Mouse (Mus musculus): Measurements from ENCODE around the gene Peg10. TPM values are rescaled to one million over a fixed set of nuclear protein-coding genes. Genes with fewer than 3 reads are reported as not detected.

Gene Peg10
- polyA plus RNA-seq, 2 experiments, result 3.0 to 13.0 TPM

DNA sequence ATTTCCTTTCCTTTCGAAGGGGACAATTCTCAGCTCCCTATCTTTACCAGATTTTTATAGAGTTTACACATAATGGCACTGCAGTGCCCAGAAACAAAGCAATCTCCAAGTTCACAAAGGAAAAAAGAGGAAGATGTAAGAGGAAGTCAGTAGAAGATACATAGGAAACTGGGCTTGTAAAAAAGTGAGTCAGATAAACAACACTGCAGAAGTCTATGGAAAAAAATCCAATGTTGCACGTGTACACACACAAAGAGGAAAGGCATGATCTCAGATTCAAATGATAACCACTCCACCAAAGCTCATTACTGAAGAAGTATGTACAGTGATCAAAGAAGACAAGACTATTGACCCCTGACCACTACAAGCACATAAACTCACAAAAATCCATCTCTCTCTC lies 51.3 kb downstream of the Peg10 start:
- no peak overlapping the region for H3K4me2 ChIP-seq (ENCODE audit: low read depth)
- H3K4me1 ChIP-seq (replicated peaks; ENCODE audit: control insufficient read depth in 2 of 2, insufficient read depth in 2 of 2, low read length in 1 of 2), result no peaks in the 10 kb centered on the region; a peak in 1 of 4 replicates
- ATAC-seq (ENCODE audit: insufficient read depth) (no peak), DNase-seq (ENCODE audit: low read depth in 3 of 3, low spot score in 3 of 3) (no peak)
- H3K27me3 ChIP-seq (ENCODE audit: control insufficient read depth, insufficient read depth, low read length), result no peaks in the 10 kb centered on the region
- no peak overlapping the region for H3K4me3 ChIP-seq (ENCODE audit: insufficient read depth in 1 of 2, low read depth in 2 of 2, low read length in 2 of 2)
- H3K27ac ChIP-seq, result no peak overlapping the region
- 11% methylated on average over 2 of the region's 2 CpGs for WGBS (ENCODE audit: insufficient replicate concordance)
- TF ChIP-seq EP300 (IDR thresholded peaks at IDR 0.05; ENCODE audit: low read depth) (no peak), CTCF (IDR thresholded peaks at IDR 0.05; ENCODE audit: low read depth) (no peak)
- H3K9ac ChIP-seq (replicated peaks), result no peak overlapping the region
- no peaks in the 10 kb centered on the region for H3K9me3 ChIP-seq (ENCODE audit: control insufficient read depth, low read length)
- H3K36me3 ChIP-seq (replicated peaks; ENCODE audit: control insufficient read depth, insufficient read depth, low read depth), result no peaks in the 10 kb centered on the region

DNA sequence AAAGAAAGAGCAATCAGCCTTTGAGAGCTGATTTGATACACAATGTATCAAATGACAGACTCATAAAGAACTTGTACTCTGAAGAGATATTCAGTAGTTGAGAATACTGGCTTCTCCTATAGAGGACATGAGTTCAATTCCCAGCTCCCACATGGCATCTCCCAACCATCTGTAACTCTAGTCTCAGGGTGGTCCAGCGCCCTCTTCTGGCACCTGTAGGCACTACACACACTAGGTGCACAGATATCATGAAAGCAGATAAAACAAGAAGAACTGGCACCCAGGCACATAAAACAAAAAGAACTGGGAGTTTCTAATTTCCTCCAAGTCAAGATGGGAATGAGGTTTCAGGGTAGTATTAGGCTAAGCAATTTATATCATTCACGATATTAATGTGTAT lies 52.3 kb downstream of the Peg10 start:
- DNase-seq (ENCODE audit: low read depth in 3 of 3, low spot score in 3 of 3) (no peak), ATAC-seq (ENCODE audit: insufficient read depth) (no peak)
- Histone ChIP-seq H3K9me3 (ENCODE audit: control insufficient read depth, low read length) (no peaks in the 10 kb centered on the region), H3K4me3 (ENCODE audit: insufficient read depth in 1 of 2, low read depth in 2 of 2, low read length in 2 of 2) (no peak overlapping the region), H3K9ac (replicated peaks) (no peak overlapping the region), H3K4me2 (ENCODE audit: low read depth) (no peak overlapping the region), H3K27ac (no peak overlapping the region), H3K27me3 (ENCODE audit: control insufficient read depth, insufficient read depth, low read length) (no peaks in the 10 kb centered on the region), H3K4me1 (replicated peaks; ENCODE audit: control insufficient read depth in 2 of 2, insufficient read depth in 2 of 2, low read length in 1 of 2) (no peaks in the 10 kb centered on the region; a peak in 1 of 4 replicates), H3K36me3 (replicated peaks; ENCODE audit: control insufficient read depth, insufficient read depth, low read depth) (no peaks in the 10 kb centered on the region)
- WGBS (ENCODE audit: insufficient replicate concordance), result 61% methylated on average over 2 of the region's 2 CpGs
- TF ChIP-seq CTCF (IDR thresholded peaks at IDR 0.05; ENCODE audit: low read depth) (peak; percentile 24; the same call in 1 of the 2 replicates), EP300 (IDR thresholded peaks at IDR 0.05; ENCODE audit: low read depth) (no peak)

- ATAC-seq (ENCODE audit: insufficient read depth) (no peak), DNase-seq (ENCODE audit: low read depth in 3 of 3, low spot score in 3 of 3) (no peak)
- WGBS (ENCODE audit: insufficient replicate concordance), result 73% methylated on average over 12 of the region's 12 CpGs
- H3K9me3 ChIP-seq (ENCODE audit: control insufficient read depth, low read length), result no peaks in the 10 kb centered on the region
- H3K36me3 ChIP-seq (replicated peaks; ENCODE audit: control insufficient read depth, insufficient read depth, low read depth), result no peaks in the 10 kb centered on the region
- no peak overlapping the region for H3K9ac ChIP-seq (replicated peaks)
- H3K4me2 ChIP-seq (ENCODE audit: low read depth), result no peak overlapping the region
- TF ChIP-seq EP300 (IDR thresholded peaks at IDR 0.05; ENCODE audit: low read depth) (no peak), CTCF (IDR thresholded peaks at IDR 0.05; ENCODE audit: low read depth) (no peak)
- no peaks in the 10 kb centered on the region; a peak in 1 of 4 replicates for H3K4me1 ChIP-seq (replicated peaks; ENCODE audit: control insufficient read depth in 2 of 2, insufficient read depth in 2 of 2, low read length in 1 of 2)
- no peak overlapping the region for H3K4me3 ChIP-seq (ENCODE audit: insufficient read depth in 1 of 2, low read depth in 2 of 2, low read length in 2 of 2)
- H3K27ac ChIP-seq, result no peak overlapping the region
- H3K27me3 ChIP-seq (ENCODE audit: control insufficient read depth, insufficient read depth, low read length), result no peaks in the 10 kb centered on the region
These were observed 59.9 kb downstream of the Peg10 start for GRCm38 (mm10) chr6:4806981-4807380.

Other genes starting within 250 kb of the Peg10 start
- 8.4 and 16.2 TPM in 2 replicates for gene Col1a2, start 242.5 kb upstream of the Peg10 start, polyA plus RNA-seq (2012; rRNA removed)
- 22.8 and 28.4 TPM in 2 replicates for gene Col1a2, start 242.5 kb upstream of the Peg10 start, polyA plus RNA-seq (2014; fragmentation: Nextera tagmentation; extraction: Ambion mirVana)
- 6.6 and 7.7 TPM in 2 replicates for gene Casd1, start 146.5 kb upstream of the Peg10 start, polyA plus RNA-seq (2012; rRNA removed)
- gene Casd1, start 146.5 kb upstream of the Peg10 start, polyA plus RNA-seq (2014; fragmentation: Nextera tagmentation; extraction: Ambion mirVana), result 7.5 and 8.0 TPM in 2 replicates
- gene Sgce, start 99 bp upstream of the Peg10 start, polyA plus RNA-seq (2012; rRNA removed), result 8.2 and 8.9 TPM in 2 replicates
- 13.9 and 14.2 TPM in 2 replicates for gene Sgce, start 99 bp upstream of the Peg10 start, polyA plus RNA-seq (2014; fragmentation: Nextera tagmentation; extraction: Ambion mirVana)
- 2.3 and 3.0 TPM in 2 replicates for gene Ppp1r9a, start 155.6 kb downstream of the Peg10 start, polyA plus RNA-seq (2012; rRNA removed)
- 2.6 TPM in 2 replicates for gene Ppp1r9a, start 155.6 kb downstream of the Peg10 start, polyA plus RNA-seq (2014; fragmentation: Nextera tagmentation; extraction: Ambion mirVana)